Mouse (Mus musculus) layer of hippocampus, adult 11-12 months (tissue): ENCODE results near the gene Golgb1.

Experiments
- DNase-seq: peaks from one replicate; pipeline ENCODE4 v3.0.0; 2022; ENCODE audit warnings: low spot score

Golgb1 gene

GRCm38 (mm10) chr16:36918505-36918904, 43.6 kb downstream of the Golgb1 start:
- DNase-seq, result no peak

DNA sequence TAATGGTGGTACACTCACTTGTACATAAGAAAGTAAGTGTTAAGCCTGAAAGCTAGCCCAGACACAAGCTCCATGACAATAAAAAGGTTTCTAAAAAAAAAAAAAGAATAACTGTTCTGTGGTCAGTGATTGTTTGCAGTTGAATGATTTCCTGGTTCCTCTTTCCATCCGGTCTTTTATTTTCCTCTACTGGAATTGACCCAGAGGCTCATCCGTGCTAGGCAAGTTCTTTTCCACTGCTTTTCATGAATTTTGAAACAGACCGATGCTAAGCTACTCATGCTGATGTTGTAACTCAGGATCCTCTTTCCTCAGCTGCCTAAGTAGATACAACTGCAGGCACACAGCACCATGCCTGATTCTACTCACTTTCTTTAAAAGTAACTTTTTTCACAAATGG, 45.5 kb downstream of the Golgb1 start:
- DNase-seq, result no peak

DNA sequence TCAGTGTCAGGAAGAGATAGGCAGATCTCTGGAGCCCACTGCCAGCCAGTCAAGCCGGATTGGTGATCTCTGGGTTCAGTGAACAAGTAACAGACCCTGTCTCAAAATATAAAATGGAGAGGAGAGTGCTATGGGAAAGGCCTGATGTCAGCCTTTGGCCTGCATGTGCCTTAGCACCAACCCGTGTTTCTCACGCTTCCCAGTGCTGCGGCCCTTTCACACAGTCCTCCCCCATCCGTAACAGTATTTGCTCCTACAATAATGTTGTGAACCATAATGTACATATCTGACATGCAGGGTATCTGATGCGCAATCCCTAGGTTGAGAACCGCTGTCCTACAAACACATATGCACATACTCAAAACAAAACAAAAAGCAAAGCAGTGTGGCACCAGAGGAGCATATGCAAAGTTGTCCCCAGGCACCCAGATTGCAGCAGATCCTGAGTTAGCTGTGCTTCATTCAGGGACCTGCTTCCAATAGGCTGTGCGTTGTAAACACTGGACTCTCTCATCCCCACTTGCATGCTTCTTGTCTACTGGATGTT, 46.2 kb downstream of the Golgb1 start:
- no peak for DNase-seq

DNA sequence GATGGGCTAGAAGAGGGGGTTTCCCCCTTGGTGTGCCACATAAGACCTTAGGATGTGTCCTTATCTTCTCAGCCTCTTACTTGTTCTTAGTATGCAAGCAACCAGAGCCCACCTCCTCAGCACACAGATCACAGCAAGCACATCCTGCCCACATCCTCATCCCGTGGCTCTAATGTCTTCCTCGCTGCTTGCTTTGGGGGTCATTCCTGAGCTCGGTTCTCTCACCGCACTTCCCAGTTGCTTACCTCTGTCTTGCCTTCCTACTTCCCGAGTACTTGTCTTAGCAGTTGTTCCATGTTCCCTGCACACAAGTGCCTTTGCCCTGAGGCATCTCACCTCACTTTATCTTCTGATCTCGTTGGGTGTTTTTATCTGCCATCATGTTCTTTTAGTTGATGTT, 47.0 kb downstream of the Golgb1 start:
- DNase-seq, result no peak

DNA sequence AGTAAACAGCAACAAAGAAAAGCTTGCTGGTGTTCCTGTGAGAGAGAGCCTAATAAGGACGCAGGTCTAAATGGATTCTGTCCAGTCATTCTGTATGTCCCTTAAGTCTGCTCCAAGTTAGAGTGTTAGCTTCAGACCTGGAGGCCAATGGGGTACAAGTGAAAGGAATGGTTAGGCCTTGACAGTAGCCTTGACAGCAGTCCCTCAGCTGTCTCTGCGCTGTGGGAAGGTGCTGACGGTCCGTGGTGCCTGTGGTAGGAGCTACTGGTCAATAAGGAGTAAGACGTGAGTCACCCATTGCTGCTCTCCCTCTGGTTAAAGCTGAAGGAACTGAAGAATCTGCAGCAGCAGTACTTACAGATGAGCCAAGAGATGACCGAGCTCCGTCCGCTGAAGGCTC, 49.4 kb downstream of the Golgb1 start:
- no peak for DNase-seq

DNA sequence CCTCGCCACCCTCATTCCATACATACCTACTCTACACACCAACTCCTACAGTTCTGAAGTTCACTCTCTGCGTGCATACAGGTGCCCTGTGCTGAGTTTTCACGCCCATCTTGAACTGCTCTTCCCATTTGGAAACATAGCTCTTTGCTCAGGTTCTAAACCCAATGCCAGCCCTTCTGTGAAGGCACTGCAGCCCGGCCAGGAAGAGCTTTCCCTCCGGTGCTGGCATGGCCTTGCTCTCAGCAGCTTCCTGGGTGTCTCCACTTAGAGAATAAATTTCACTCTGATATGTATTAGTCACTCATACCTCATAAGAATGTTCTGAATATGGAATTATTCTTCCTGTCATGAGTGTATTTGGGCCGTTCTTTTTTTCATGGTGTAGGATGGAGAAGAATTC, 50.4 kb downstream of the Golgb1 start:
- DNase-seq, result no peak

DNA sequence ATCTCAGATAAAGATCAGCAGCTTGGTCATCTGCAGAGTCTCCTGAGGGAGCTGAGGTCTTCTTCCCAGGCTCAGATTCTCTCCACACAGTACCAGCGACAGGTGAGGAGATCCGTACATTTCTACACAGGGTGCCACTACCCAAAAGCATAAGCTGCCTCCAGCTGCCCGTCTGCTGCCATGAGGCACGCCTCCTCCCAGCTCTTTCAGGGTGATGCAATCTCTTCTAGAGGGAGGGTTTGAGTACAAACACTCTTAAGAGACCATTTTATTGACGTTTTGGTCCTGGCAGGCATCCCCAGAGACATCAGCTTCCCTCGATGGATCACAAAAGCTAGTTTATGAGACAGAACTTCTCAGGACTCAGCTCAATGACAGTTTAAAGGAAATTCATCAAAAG, 50.9 kb downstream of the Golgb1 start:
- no peak for DNase-seq

DNA sequence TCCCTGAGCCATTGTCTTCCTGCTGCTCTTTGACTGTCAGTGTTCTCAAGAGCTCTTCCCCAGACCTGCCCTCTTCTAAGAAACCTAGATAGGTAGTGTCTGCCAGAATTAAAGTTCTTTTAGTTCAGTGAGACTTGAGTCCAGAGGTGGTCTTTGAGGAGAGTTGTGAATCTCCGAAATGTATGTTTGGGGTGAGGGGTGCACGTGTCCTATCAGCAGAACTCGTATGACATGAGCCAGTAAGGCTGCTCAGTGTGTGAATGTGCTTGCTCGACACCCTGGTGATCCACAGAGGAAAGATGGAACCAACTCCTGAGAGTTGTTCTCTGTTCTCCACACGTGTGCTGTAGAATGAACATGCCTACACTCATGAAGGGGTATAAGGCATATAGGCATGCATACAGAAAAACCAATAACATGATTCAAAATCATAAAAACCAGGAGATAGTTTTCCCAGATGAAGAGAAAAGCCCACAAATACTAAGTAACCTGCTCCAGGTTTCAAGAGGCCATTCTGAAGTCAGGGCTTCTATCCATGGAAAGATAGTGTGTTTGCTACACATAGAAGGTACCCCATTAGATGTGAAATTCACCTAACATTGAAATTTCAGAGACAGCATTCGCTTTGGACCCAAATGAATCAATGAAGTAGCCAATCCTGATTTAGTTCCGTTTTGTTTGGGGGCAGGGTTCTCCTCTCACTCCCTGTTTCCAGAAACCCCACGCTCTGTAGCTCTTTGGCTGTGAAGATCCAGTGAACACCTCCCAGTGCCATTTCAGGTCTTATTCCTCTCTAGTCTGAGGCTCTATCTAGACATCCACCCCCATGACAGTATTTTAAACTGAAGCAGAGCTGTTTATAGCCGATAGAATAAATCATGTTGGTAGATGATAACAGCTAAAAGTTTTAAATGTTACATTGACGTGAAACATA, 51.8 kb downstream of the Golgb1 start:
- no peak for DNase-seq

DNA sequence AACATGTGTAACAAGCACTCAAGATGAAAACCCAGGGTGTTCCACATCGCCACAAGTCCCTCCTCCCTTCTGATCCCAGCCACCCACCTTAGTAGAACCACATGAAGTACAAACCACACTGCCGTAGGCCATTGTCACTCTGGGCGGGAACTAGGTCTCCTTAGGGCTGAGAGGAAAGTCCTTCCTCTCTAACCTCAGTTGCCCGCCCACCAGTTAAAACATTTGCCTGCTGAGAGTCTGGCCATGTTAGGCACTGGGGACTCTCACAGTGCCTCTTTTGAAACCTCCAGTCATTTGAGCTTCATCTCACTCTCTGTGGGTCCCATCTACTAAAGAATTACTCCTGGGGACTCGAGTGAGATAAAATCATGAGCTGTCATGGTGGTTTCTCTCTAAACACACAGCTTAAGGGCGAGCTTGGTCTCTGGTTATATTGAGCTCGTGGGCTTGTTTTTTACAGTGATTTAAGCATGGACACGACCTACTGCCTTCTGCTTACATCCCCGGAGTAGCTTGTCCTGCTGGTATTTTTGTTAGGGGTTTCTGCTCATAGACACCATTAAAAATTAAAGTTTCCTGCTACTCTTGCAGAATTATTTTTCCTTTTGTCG, 52.7 kb downstream of the Golgb1 start:
- no peak for DNase-seq

GRCm38 (mm10) chr16:36928106-36928500, 53.2 kb downstream of the Golgb1 start:
- DNase-seq, result no peak

GRCm38 (mm10) chr16:36929216-36929615, 54.3 kb downstream of the Golgb1 start:
- no peak for DNase-seq

GRCm38 (mm10) chr16:36930231-36931136, 55.5 kb downstream of the Golgb1 start:
- DNase-seq, result no peak

- DNase-seq, result no peak
Observed at GRCm38 (mm10) chr16:36931381-36931780, 56.4 kb downstream of the Golgb1 start.

DNA sequence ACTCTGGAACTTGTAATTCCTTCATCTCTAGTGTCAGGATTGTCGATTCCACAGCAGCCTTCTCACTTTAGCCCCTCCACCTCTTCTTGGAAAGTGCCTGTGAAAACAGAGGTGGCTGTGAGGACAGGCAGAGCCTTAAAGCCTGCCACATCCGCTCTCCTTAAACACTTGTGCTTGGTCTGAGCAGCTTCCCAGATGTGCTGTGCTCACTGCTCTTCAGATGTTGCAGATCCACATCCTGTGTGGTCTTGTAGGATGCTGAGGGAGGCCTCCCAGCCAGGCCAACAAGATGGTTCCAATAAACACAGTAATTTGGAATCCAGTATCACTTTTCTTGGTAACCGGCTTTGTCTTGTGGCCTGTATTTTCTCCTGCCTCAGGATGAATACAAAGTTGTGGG, 57.0 kb downstream of the Golgb1 start:
- DNase-seq, result no peak

DNA sequence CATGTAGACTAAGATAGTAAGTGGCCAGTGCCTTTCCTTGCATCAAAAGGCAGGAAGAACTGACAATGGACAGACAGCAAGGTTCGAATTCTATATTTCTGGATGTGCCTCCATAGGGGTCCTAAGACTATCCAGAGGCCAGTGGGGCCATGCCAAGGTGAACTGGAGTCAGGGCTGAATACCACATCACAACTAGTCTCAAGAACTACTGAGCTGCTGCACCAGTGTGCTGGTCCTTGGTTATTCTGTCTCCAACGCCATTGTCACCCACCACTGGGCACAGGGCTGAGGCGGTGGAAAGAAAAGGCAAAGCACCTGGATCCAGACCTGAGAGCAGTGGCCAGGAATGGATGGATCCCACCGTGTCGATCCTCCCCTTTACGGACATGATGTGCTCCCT, 57.6 kb downstream of the Golgb1 start:
- no peak for DNase-seq

DNA sequence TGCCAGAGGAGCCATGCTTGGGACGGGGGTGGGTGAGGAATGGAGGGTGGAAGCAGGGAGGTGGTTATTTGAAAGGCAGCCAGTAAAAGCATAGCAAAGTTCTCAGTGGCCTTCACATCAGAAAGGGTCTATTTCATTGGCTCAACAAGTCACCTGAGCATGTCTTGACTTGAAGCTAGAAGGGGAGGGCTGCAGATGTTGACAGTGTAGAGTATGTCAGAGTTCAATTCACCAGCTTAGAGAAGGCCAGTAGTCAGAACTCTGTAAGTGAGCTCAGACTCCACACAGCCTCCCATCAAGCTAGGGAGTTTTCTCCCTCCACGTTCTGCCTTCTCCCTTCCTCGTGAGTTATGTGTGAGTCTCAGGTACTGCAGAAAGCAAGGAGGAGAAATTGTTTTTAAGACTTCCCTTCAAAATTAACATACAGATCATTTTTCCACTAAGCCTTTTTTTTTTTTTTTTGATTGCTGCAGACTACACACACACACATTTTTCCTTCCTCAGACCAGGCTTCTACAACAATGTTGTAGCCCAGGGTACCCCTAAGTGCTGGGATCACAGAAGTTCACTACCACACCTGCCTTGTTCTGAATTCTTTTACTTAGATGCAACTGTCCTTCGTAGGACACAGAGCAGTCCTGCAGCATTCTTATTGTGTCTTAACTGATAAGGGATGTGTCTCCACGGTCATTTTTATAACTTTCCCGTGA, 59.3 kb downstream of the Golgb1 start:
- no peak for DNase-seq

- DNase-seq, result peak; percentile 35
Observed at GRCm38 (mm10) chr16:36934841-36935620, 60.1 kb downstream of the Golgb1 start, which contains the start of gene Hcls1. Hcls1 (plus strand) TSS chr16:36934983.

DNA sequence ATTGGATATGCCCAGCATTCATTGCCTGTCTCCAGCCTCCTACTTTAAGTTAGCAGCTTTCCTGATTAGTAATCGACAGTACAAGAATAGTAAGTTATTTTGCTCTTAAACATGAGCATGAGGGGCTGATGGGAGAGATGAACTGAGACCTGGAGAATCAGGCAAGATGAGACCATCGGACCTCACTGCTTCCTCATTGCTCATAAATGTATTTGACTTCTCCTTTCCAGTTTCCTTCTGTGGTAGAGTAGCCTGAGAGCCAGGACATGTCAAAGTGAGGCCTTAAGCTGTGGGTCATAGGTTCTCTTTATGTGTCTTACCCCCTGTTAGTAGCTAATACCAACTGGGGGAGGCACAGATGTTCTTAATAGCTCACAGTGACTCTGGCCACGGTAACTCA, 60.9 kb downstream of the Golgb1 start:
- no peak for DNase-seq

GRCm38 (mm10) chr16:36941137-36941727, 66.3 kb downstream of the Golgb1 start:
- DNase-seq, result no peak

- no peak for DNase-seq
Observed at GRCm38 (mm10) chr16:36941895-36942294, 67.0 kb downstream of the Golgb1 start.
